Mouse (Mus musculus) layer of hippocampus, postnatal 25 days (tissue): ENCODE measurements around the gene Hdac9. TPM values are rescaled to one million over a fixed set of nuclear protein-coding genes. Genes with fewer than 3 reads are reported as not detected.

Source experiments
- DNase-seq, 2 experiments: peaks; one replicate each; pipeline ENCODE4 v3.0.0; 2022; ENCODE audit warnings: mixed read lengths in 2 of 2, low spot score in 1 of 2; ENCODE audit errors: extremely low spot score in 1 of 2
- total RNA-seq, 2 experiments: library from RNA; stranded (reverse); gene quantifications; 2 replicates each; pipeline ENCODE4 v1.2.3; 2021

The Hdac9 gene
- total RNA-seq, 2 experiments from 2014 or later = 33.2 to 40.1 TPM

- DNase-seq = no peak
Observed at GRCm38 (mm10) chr12:34273816-34274215, 643.1 kb downstream of the Hdac9 start.

DNA sequence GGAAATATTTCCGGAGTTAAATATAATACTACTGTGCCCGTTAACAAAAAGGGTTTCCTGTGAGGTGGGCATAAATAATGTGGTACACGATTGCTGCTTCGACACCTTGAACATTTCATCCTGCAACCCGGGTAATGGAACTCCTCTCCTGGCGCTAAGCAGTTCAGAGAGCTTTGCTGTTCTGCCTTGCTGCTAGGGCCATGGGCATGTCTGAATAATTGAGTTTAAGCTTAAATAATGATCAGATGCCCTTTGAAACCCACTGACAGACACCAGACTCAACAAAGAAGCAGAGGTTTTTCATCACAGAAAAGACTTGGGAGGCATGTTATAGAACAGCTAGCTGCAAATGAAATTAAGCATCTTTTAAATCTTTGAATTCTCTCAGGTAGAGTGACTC is 646.8 kb downstream of the Hdac9 start:
- no peak for DNase-seq

DNA sequence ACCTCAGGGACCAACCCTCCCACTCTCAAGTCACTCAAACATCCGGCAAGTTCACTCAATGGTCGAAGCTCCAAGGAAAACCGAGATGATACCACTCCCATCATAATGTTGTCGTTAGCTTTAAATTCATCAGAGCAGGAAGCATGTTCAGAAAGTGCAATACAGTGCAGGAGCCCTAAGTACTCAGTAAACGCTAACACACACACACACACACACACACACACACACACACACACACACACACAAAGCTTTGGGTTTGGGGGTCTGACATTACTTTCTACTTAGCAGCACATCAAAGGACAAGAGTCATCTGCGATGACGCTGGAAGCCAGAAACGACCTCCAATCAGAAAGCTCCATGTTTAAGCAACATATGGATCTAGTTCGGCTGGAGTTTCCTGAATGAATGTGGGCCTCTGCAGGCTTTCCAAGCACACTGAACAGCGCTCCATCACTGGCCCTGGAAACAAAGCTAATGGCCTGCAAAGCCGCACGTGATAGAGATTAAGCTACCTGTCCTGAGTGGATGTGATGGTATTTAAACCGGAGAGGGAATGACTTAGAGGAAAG is 647.3 kb downstream of the Hdac9 start:
- no peak for DNase-seq

DNA sequence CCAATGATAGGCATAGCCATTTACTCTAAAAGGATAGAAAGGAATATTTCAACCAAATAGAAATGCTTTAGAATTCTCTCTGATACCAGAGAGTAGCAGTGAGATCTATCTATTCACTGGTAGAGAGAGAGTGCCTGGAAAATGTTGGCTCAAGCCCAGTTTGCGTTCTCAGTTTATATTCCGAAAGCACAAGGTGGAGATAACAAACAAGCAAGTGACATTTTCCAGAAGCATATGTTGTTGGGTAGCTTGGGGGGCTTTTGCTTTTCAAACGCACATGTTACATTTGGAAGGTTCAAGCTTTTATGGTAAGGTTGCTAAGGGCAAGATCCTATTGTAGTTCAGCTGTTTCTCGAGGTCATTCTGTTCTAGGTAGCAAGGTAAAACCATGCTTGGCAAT is 657.2 kb downstream of the Hdac9 start:
- no peak for DNase-seq

- DNase-seq = no peak
Observed at GRCm38 (mm10) chr12:34249160-34249559, 667.7 kb downstream of the Hdac9 start.

DNA sequence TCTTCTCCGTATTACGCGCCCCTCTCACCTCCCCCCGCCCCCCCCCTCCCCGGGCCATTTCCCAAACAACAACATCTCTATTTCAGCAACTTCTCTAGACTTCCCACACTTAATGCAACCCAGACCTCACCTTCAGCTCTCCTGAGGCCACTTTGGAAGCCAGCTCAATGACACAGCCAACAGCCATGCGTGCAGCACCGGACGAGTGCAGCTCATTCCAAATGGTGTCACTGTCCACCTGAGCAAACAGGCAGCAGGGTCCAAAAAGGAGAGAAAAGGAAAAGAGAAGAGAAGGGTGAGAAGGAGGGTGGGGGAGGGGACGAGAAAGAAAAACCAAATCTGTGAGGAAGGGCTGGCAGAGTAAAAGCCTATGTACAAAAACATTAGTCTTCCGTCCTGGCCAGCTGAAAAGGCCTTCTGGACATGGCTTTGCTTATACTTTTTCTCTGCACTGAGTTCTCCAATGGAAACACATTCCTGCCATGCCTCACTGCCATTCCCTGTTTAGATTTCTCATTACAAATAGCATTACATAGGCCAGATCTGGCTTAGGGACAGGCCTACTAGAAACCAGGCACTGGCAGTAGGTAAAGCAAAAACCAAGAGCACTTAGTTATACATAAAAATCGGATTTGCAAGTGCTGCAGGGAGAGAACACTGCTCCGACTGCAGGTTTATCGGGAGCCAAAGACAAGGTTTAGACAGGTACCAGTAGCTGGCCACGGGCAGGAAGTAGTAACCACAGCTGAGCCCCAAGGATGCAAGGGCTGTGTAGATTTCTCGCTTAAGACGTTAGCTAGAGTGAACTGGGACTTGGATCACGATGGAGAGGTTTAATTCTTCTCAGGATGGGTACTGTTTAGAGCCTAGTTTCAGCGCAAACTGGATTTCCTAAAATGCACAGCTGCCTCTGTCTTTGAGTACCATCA is 668.4 kb downstream of the Hdac9 start:
- DNase-seq = no peak

DNA sequence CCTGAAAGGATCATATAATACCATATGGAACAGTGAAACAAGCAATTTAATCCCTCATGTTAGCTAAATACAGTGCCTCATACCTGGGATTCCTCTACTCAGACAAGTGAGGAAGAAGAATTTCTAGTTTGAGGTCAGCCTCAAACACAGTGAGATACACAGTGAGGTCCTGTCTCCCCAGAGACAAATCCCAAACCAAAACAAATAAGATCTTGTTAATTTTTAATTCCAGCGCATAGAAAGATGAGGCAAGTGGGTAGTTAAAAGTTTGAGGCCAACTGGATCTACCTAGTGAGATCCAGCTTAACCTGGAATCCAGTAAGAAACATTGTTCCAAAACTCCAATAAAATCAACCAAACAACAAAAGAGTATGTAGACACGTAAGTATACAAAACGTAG is 678.1 kb downstream of the Hdac9 start:
- DNase-seq = no peak

DNA sequence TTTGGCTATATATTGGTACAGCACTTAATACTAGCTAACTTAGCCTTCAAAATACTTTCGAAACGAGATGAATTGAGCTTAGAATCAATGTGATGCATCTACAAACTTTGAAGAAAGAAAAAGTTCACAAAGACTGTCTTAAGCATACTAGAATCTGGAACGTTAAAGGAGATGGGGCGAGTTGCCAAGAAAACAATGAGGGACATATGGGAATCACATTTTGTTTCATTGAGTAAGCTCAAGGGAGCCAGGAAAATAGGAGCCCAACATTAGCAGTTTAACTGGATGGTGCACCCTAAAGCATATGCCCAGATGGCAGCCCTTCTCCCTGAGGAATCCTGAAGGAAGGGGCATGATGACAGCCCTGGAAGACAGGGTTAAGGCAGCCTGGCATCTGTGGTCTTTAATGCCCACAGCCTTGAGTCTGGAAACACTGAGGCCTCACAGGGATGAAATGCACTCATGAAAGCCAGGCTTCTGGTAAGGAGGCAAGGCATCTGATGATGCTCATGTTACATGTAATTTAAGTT is 685.2 kb downstream of the Hdac9 start:
- DNase-seq = no peak

GRCm38 (mm10) chr12:34224505-34224904 is 692.4 kb downstream of the Hdac9 start:
- no peak for DNase-seq

DNA sequence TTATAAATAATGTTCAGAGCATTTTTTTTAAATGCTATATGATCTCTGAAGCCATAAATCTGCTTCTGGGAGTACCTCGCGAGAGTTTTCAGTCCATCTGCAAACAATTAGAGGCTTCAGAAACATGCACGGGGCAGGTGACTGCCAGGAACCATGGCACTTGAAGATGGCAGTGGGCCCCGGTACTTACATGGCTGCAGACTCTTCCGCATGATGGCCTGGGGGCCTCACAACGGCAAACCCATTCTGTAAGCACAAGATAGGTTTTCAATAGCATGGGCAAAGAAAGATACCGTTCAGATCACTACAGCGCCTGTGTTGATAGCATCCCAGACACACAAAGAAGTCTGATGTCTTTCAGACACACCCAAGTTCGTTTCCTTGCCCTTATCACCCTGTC is 695.9 kb downstream of the Hdac9 start:
- no peak for DNase-seq

DNA sequence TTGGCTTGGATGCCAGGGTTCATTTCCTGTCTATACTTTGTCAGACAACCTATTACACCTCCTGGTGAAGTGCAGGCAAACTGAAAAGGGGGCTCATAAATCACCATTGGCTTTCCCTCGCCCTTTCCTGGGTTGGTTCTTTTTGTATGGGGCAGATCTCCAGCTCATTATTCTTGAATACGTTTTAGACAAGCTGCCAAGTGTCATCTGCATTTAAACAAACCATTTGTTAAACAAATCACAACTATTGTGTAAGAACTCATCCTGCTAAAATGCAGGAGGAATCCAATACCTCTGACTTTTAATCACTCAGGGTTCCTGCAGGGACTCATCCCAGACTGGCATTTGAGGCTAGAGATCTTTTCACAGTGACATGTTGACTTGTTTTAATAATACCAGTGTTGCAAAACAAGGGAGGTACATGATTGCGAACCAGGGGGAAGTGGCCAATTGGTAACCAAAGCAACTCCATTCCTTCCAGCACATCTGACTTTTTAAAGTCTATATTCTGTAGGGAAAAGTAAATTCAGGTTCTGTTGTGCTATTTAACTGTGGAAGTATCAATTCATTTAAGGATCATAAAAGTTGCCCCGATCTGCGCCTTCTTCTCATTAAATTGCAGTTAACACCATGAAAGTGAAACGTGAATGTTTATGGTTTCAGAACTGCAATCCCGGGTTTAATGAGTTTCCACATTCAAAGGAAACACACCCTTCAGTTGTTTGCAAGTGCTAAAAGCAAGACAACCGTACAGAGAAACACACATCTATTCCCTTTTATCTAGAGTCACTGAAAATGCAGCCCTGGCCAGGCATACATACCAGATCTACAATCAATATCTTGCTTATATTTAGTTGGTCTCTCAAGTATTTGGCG is 696.6 kb downstream of the Hdac9 start:
- DNase-seq = no peak

- no peak for DNase-seq
Observed at GRCm38 (mm10) chr12:34218561-34218960, 698.3 kb downstream of the Hdac9 start.

DNA sequence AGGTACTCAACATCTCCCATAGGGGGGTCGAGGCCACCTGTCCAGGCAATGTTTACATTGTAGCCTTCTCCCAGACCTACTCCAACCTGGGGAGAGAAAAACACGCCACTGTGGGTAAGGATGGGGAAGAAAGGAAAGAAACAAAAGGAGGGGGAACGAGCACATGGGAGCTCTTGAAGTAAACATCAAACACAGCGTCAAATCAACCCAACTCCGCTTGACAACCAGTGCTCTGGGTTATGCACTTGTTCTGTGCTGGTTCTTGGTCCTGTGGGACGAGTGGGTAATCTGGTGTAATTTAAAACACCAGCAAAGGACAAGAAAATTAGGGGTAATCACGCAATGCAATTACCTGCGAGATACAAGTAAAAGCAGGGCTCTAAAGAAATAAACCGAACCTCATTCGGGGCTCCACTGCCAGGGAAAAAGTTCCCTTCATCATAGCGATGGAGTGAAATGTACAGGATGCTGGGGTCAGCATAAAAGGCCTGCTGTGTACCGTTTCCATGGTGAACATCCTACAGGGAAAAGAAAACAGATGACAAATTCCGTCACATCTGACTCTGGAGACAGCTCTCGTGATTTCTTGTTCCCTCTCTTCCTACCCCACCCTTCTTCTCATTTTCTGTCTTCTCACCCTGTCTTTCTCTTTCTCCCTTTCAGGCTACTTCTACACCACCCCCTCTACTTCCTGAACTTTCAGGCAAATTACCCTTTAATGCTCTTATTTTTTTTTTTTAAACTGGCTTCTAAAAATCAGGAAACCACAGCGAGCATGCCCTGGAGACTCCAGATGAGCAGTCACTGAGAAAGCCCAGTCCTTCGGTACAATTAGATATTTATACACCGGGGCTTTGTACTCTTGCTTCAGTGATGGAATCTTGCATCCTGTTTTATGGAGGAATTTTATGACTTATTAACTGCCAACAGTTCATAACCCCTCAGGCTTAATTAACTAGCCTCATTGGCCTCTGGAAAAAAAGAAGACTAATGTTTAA is 701.6 kb downstream of the Hdac9 start:
- no peak for DNase-seq

- DNase-seq = no peak
Observed at GRCm38 (mm10) chr12:34212162-34212561, 704.7 kb downstream of the Hdac9 start.

DNA sequence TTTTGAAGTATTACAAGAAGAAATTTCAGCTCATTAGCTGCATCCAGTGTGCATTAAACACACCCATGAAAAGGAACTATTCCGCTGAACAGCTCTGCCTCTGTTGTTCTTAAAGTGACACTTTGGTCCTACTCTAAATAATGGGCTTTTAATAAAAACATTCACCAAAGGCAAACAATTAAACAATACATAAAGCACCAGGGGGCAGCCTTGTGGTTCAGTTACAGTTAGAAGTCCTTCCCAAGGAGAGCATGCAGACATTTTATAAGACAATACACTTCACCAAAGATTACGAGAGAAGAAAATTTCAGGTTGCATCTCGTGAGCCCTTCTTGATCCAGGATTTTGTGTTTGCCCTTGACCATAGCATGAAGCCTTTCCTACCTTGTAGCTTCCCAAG is 715.4 kb downstream of the Hdac9 start:
- no peak for DNase-seq

GRCm38 (mm10) chr12:34200030-34200446 is 716.9 kb downstream of the Hdac9 start:
- no peak for DNase-seq

DNA sequence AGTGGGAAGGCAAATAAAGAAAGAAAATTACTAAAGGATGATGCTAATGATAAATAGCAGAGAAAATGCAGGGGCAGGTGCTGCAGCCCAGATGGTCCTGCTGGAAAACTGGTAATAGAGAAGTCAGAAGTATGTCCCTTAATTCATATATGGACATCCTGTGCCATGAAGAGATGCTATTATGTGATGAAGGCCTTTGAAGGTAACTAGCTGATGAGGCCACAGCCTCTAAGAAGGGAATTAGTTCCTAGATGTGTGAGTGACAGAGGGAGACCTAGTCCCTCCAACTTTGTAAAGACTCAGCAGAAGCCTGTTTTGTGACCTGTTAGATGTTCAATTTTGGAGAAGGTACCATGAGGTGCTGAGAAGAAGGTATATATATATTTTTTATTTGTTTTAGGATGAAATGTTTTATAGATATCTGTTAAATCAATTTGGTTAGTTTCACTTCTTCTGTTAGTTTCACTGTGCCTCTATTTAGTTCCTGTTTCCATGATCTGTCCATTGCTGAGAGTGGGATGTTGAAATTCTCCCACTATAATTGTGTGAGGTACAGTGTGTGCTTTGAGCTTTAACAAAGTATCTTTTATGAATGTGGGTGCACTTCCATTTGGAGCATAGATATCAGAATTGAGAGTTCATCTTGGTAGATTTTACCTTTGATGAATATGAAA is 721.6 kb downstream of the Hdac9 start:
- no peak for DNase-seq

- DNase-seq = no peak
Observed at GRCm38 (mm10) chr12:34194116-34194515, 722.8 kb downstream of the Hdac9 start.

- DNase-seq = no peak
Observed at GRCm38 (mm10) chr12:34191246-34191645, 725.6 kb downstream of the Hdac9 start.
